Mouse (Mus musculus): ENCODE results near the gene Gm47841.

Gm47841 gene

DNA sequence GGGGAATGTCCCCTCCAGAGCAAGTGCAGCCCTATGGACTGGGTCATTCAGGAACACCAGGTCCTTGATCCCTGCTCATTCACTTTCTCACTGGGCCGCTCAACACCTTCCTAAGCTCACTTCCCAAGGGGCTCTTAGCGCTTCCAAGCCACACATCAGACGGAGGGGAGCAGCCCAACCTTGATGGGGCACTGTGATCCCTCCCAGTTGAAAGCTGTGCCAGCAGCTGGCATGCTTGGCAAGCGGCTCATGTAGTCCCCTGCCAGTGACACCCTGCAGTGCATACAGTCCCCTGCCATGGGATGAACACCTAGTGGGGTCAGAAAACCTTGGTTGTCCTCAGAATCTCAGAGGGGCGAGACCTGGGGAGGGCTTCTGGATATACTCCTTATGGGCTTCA, 26.9 kb upstream of the Gm47841 start:
- DNase-seq (ENCODE audit: low spot score in 2 of 2), result no peak

DNA sequence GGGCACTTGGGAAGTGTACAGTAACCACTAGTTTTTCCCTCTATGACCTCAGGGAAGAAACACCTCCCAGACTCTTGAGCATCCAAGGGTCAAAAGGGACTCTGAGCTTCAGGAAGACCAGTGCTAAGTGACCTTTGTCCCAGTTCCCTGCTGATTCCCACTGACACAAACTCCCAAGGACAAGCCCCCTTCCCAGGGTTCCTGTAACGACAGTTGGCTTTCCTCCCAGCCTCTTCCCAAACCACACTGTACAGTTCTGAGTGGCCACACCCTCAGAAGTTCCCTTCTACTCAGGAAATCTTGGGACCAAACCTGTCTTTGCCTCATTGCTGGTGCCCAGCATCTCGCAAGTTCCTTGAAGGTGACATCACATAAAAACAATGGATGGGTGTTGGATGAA, 25.5 kb upstream of the Gm47841 start:
- no peak for DNase-seq (ENCODE audit: low spot score in 2 of 2)

DNA sequence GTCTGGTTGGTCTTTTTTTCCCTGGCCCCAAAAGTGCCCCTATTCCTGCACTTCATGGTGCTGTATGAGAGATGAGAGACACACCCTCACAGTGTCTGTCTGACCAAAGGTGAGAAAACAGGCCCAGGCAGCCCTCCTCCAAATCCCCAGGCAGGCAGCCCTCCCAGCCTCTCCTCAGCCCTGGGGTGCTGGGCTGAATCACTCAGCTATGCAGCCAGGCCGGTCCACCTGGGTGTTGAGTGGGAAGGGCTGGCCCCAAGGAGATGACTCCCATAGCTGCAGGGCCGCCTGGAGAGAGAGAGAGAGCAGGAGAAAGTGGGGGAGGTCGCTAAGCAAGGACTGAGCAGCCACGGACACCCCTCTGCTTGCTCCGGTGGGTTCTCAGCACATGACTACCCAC, 23.6 kb upstream of the Gm47841 start:
- no peak for DNase-seq (ENCODE audit: low spot score in 2 of 2)

DNA sequence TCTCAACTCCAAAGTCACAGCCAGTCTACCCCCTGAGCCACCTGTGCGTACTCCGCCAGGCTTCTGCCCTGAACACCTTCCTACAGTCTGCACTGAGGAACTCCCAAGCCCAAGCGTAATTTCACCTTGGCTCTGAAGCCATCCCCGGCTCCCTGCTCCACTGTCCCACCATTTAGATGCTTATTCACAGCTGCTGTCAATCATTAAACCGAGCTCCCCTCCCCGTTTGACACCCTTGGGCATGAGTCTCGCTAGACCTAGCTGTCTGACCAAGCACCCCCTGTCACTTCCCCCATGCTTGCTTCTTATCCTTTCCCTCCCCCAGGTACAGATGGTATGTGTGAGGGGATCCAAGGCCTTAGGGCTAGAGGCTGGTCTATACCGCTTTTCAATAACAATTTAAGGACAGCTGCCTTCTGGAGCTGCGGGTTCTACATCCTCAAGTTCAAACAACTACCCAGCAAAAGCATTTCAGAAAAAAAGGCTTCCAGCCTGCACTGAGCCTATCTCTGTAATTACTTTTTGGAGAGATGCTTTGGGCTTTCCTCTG, 22.5 kb upstream of the Gm47841 start:
- no peak for DNase-seq (ENCODE audit: low spot score in 2 of 2)

DNA sequence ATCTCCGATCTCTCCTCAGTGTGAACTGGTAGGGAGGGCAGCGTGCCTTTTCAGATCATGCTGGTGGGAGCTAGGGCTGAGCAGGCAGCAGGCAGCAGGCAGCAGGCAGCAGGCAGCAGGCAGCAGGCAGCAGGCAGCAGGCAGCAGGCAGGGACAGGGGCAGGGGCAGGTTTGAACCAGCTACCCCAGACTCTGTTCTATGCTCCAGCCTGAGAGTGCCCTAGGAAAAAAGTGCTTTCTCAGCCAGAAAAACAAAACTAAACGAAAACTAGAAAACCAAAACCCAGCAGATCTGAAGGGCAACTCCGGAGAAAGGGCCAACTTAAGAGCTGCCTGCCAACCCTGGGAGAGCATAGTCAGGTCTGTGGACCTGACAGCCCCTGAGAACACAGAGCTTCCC, 21.5 kb upstream of the Gm47841 start:
- DNase-seq (ENCODE audit: low spot score in 2 of 2), result no peak

GRCm38 (mm10) chr15:101068029-101068428, 20.8 kb upstream of the Gm47841 start:
- DNase-seq (ENCODE audit: low spot score in 2 of 2), result no peak

DNA sequence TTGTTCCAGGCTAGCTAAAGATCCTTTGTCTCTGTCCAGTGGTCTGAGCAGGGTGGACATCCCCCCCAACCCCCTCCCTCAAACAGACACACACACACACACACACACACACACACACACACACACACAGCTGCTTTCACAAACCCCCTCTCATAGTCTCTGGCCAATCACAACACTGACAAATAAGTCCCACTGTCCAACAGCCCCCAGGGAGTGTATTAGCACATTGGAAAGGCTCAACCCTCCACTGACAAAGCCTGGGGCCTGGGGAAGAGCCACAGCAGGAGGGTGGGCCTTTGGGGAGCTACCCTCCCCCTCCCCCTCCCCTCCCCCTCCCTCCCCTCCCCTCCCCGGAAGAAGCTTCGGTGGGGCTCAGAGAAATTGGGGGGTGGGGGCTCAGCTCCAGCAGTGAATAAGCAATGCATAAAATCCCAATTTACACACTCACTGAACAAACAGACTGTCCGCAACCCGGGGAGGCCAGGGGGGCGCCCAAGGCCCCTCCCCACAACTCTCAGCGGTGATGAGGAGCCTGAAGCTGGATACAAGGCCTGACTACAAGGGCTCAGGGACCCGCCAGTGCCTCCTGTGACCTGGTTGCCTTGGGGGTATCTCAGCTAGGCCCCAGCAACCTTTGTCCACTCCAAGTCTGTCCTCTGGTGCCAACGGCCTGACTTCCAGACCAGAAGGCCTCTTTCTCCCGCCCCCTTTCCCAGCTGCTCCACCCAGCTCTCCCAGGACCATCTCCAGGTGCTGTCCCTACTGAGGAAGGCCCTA, 19.9 kb upstream of the Gm47841 start:
- DNase-seq (ENCODE audit: low spot score in 2 of 2), result no peak

DNA sequence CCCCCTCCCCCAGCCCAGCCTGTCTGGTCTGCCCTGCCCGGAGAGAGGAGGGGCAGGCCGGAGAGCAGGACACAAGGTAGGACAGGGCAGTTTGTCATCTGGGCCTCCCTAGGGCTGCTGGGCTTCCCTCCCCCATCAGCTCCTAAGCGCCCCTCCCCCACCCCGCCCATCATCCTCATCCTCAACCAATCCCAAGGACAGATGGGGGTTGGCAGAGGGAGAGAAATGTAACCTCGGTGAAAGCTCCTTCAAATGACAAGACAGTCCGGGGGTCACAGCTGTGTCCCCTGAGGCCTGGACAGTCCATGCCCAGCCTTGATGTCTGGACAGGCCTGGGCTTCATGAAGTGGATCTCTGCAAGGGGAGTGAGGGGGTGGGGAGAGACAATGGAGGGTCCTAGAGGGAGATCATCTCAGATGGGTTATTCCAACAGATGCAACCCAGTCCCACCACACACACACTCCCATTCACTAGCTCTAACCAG, 19.2 kb upstream of the Gm47841 start:
- DNase-seq (ENCODE audit: low spot score in 2 of 2), result no peak

GRCm38 (mm10) chr15:101065069-101065468, 17.9 kb upstream of the Gm47841 start:
- no peak for DNase-seq (ENCODE audit: low spot score in 2 of 2)

DNA sequence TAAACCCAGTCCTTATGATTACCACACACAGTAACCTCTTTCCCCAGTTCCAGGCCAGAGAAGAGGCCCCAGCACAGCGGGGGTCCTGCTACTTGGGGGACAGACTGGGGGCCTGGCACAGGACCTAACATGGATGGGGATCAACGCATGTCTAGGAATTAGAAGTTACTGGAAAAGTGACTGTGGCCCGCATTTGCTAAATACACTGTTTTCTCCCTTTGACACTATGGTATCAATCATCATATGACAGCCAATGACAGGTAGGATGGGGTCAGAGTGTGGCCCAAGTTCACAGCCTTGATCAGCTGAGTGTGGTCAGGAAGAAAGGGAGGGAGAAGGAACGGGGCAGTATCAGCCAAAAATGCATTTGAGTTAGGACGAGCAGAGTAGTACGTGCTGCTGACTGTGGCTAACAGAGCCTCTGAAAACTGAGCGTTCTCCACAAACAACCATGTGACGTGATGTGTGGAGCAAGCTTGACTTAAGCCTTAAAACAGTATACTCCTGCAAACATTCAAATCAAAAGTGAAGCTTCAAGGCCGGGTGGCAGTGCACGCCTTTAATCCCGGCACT, 13.2 kb upstream of the Gm47841 start:
- no peak for DNase-seq (ENCODE audit: low spot score in 2 of 2)

GRCm38 (mm10) chr15:101059570-101060279, 12.5 kb upstream of the Gm47841 start:
- no peak for DNase-seq (ENCODE audit: low spot score in 2 of 2)

DNA sequence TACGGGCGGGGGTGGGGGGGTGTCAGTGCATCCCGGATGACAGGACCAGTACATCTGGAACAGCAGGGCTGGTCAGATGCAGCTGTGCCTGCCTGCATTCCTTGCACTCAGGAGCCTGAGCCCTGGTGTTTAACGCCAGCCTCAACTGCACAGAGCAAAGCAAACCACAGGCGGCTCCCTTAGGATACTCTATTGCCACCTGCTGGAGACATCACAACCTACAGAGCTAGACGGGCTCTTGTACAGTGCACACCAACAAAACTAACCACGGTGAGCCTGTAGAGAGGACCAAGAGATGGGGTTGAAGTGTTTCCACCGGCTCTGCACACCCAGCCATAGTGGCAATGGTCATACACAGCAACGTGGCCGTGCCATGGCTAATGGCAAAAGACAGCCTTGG, 9.0 kb upstream of the Gm47841 start:
- DNase-seq (ENCODE audit: low spot score in 2 of 2), result peak in 1 of 2 experiments; percentile 43

DNA sequence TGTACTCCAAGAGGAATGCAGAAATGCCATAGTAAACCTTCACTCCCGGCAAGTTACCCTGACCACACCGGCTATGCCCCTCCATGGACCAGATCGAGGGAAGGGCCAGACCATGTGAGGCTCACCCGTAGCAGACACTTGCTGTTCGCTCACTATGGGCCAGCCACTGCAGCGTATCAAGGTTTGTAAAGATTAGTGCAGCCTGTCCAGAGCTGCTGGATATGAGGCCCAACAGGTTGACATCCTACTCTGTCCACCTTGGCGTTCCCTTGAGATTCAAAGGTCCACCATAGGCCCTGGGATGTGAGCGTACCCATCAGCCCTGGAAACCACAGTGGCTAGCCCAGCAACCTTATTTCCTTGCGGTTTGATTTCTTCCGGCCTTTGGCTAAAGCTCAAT, 7.3 kb upstream of the Gm47841 start:
- DNase-seq (ENCODE audit: low spot score in 2 of 2), result no peak

DNA sequence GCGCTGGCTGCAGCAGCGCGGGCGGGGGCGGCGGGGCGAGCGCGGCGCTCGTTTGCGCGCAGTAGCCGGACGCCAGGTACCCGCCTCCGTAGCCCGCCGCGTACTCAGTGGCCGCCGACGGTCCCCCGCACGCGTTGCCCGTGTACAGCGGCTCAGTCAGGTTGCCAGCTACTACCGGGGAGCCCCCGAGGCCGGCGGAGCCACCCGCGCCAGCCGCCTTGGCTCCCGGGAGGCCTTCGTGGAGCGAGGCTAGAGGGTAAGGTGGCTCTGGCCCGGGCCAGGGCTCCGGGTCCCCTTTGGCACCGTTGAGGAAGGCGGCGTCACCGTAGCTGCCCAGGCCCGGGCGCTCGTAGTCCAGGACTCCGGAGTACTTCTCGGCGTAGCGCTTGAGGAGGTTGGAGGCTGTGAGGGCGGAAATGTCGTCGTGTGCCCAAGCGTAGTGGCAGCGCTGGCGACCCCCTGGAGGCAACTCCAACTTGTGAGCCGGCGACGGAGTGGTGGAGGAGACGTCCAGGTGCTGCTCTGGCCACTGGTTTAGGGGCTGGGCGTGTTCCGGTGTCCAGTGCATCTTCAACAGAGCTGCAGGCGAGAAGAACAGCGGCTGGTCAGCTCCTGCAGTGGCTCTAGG, 6.7 kb upstream of the Gm47841 start:
- no peak for DNase-seq (ENCODE audit: low spot score in 2 of 2)

DNA sequence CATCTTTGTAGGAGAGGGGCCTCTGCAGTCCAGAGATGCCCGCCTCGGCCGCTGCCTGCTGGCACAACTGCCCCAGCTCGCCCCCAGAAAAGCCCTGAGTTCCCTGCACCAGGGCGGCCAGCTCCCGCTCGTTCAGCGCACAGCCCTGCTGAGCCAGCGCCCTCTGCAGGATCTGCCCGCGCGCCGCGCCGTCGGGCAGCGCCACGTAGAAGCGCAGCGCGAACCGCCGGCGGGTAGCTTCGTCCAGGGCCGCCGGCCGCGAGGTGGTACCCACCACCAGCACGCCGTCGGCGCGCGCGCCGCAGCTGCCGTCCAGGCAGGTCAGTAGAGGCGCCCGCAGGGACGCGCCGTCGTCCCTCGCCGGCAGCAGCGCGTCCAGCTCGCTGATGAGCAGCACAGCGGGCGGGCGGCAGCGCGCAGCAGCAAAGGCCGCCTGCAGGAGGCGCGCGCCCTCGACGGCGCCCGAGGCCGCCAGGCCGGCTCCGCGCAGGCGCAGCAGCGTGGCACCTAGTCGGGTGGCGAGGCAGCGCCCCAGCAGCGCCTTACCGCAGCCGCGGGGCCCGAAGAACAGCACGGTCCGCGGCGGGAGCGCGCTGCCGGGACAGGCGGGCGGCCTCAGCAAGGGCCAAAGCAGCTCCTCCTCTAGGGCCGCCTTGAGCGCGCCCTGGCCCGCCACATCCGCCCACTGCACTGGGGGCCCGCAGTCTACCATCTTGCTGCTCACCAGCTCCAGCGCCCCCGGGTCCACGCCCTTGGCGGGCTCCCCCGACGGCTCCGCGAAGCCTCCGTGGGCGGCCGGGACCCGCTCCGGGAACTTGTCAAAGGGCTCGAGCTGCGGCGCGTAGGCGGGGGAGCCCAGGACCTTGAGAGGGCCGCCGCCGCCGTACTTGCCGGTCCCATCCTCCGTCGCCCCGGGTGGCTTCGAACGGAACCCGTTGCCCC, 5.6 kb upstream of the Gm47841 start:
- DNase-seq (ENCODE audit: low spot score in 2 of 2), result peak in 1 of 2 experiments; percentile 30

DNA sequence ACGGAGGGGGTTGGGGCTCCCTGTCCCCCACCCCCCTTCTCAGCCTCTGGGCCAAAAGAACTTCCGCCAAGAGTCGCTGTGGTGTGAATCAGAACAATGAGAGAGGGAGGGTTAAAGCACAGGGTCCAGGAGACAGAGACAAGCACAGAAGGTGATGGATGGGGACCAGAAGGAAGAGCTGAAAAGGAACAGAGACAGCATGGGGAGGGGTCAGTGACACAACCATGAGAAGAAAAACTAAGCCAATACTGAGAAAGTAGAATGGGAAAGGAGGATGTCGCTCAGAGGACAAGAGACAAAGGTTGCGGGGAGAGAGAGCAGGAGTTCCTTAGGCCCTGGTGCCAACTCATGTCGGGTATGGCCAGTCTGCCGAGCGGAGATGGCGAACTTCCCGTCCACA, 4.7 kb upstream of the Gm47841 start:
- DNase-seq (ENCODE audit: low spot score in 2 of 2), result no peak

DNA sequence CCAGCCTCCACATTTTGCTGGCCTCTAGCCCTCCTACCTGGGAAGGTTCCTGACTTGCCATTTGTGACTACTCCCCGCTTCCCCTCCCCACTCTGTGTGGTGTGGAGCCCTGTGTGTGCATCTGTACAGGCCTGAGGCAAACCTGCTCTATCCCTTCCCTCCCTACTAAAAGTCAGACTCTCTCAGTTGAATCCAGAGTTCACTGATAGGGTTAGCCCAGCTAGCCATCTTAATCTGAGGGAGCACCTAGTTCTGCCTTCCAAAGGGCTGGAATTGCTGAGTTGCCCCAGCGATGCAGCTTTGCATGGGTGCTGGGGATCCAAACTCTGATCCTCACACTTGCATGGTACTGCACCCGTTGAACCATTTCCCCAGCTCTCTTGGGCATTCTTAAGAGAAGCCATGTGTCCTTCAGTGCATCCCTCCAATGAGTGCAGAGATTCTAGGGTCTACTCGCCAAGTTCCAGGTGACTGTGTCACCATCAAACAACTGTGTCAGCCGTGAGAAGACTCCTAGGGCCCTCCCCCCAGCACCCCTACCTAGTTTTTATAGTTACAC, 1.2 kb upstream of the Gm47841 start:
- DNase-seq (ENCODE audit: low spot score in 2 of 2), result no peak

GRCm38 (mm10) chr15:101046527-101047193, 537 bp downstream of the Gm47841 start:
- peak in 1 of 2 experiments; percentile 38 for DNase-seq (ENCODE audit: low spot score in 2 of 2)

DNA sequence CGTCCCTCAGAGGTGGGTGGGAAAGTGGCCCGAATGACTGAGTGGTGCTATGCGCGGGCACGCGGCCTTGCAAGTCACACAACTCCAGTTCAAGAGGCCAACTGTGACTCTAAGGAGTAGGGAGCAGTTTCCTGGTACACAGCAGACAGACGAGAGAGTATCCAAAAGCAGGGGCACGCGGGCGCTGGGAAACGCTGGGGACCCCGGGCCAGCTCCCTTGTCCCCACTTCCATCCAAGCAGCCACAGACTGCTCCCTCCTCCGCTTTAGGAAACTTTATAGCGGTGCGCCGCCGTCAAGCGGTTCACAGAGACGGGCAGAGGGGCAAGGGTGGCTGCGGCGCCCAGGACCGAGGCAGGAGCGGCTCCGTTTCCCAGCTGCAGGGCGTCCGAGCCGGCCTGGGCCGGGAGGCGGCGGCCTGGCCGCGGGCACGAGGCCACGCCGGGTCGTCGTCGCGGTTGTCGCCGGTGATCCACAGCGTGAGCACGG, 1.1 kb downstream of the Gm47841 start:
- no peak for DNase-seq (ENCODE audit: low spot score in 2 of 2)

GRCm38 (mm10) chr15:101044531-101044930, 2.7 kb downstream of the Gm47841 start:
- no peak for DNase-seq (ENCODE audit: low spot score in 2 of 2)
